Mouse (Mus musculus) small intestine, adult 2 months (tissue): ENCODE measurements around the gene Pdcd1lg2.

Source experiments
- CTCF ChIP-seq: fragments of 200-500 bp; IDR thresholded peaks from 2 replicates; pipeline ENCODE4 v1.5.1; 2012; ENCODE audit warnings: low read depth, mild to moderate bottlenecking, control low read depth, inconsistent platforms, low read length, moderate library complexity, mixed read lengths; ENCODE audit not compliant: insufficient replicate concordance, insufficient read length; ENCODE audit errors: extremely low read depth
- POLR2A ChIP-seq: fragments of 200-500 bp; IDR thresholded peaks from 2 replicates; pipeline ENCODE4 v1.6.1; 2012; ENCODE audit warnings: low read depth, mild to moderate bottlenecking, control low read depth, inconsistent platforms, low read length, moderate library complexity

DNA sequence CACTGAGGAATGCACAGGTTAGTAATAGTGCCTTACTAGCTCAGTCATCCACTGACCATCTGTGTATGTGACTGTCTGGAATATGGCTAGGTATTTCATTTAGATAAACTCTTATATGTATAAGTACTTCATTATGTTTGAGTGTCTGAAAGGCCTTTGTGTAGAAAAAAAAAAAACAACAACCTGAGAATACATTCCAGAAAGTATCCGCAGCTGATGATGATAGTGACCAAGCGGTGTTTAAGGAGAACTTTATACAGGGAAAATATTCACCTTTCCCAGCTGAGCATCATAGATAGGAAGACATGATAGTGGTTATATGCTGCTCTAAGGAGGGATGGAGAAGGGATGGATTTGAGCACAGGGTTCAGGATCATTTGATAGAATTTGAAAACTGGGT, 42.7 kb upstream of the Pdcd1lg2 start:
- TF ChIP-seq CTCF (no peak), POLR2A (no peak)
